Comparison of ENCODE assay signal across 8 mouse cellular contexts in the genomic region with DNA sequence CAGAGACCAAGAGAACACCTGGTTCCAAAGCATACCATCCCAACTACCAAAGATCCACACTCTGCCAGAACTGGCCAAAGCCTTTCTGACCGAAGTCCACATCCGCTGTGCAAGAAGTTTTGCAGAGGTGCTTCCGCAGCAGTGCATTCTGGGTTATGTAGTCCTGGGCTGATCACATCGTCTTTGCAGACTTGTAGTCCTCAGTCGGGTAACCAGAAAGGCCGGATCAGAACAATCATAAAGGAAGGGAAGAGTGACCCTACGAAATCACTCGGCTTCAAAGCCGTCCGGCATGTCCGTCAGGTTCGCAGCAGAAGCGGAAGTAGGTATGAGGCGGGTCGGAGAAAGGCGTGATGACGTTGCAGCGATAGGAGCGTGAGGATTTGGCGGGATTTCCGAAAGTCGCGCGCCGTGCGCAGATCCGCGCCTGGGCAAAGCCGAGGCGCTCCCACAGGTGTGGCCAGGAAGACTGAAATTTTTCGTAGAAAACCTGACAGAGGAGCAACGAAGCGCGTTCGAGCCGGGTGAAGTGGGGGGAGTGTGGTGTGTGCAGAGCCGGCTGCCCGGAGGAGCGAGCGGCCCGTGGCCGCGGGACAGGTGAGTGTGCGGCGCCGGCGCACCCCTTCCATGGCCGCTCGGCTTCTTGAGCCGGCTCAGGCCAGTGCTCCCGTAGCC. TPM values are rescaled to one million over a fixed set of nuclear protein-coding genes. Genes with fewer than 3 reads are reported as not detected.
A peak's percentile ranks its signal among the peaks of the same experiment; 100 is the strongest.
DNase-seq lines count a peak whose midpoint lies in the region; ATAC-seq lines count a peak whose summit lies in the region.

Rad51 (plus strand) TSS at position 356 of the 675 bp plus-strand sequence.

- intact Hi-C loops in left cerebral cortex, postnatal 14 days (cut with DNase I), result no loop called here

- peak; percentile 94 for ATAC-seq in intestine, embryonic 14.5 days (replicated peaks; ENCODE audit: low FRiP score, low TSS enrichment, low read depth)

- H3K4me1 ChIP-seq in intestine, embryonic 14.5 days (replicated peaks; ENCODE audit: control insufficient read depth, insufficient read depth, low read length), result peaks cover 6% of the 10 kb centered on the region

- WGBS in intestine, embryonic 14.5 days, result under 1% methylated on average over 51 of the region's 51 CpGs

- peak within 1 kb of the TSS; percentile 91 for H3K4me2 ChIP-seq in intestine, embryonic 14.5 days (ENCODE audit: low read length)

- H3K9ac ChIP-seq in intestine, embryonic 14.5 days (ENCODE audit: low read length), result peak within 1 kb of the TSS; percentile 81

- DNase-seq in adrenal gland, adult 18-20 months (ENCODE audit: low spot score in 2 of 2), result peak; percentile 77 to 80
- peak; percentile 94 for DNase-seq in embryo, embryonic 11 days
- DNase-seq in gastrocnemius, postnatal 25 days, result peak; percentile 78
- peak; percentile 96 for DNase-seq in intestine, embryonic 14.5 days (ENCODE audit: low spot score)
- peak; percentile 79 to 80 for DNase-seq in left cerebral cortex, postnatal 14 days (ENCODE audit: low spot score in 2 of 2)
- DNase-seq in mesoderm, embryonic 11.5 days (ENCODE audit: low read depth, low spot score), result peak; percentile 89
- peak; percentile 84 to 86 for DNase-seq in right cerebral cortex, postnatal 36 days (ENCODE audit: low spot score in 2 of 2)
- peak; percentile 94 for DNase-seq in yolk sac, embryonic 10.5 days (ENCODE audit: low spot score)

- peak within 1 kb of the TSS; percentile 81 for H3K4me3 ChIP-seq in intestine, embryonic 14.5 days (ENCODE audit: low read depth, low read length)

- peaks cover 12% of the 10 kb centered on the region; the same call in 1 of the 2 replicates for H3K36me3 ChIP-seq in intestine, embryonic 14.5 days (ENCODE audit: control insufficient read depth, insufficient read depth, low read length)

- H3K9me3 ChIP-seq in intestine, embryonic 14.5 days (ENCODE audit: control insufficient read depth, low read length), result no peaks in the 10 kb centered on the region

- H3K27me3 ChIP-seq in intestine, embryonic 14.5 days (replicated peaks; ENCODE audit: control insufficient read depth, insufficient read depth, low read length), result no peaks in the 10 kb centered on the region

- peak within 1 kb of the TSS; percentile 94 for H3K27ac ChIP-seq in intestine, embryonic 14.5 days (ENCODE audit: low read depth)

RNA-seq across cellular contexts. Expression of gene Rad51, which starts in this region (rescaled TPM):
- total RNA-seq in adrenal gland, adult 18-20 months (2021), result under 1 TPM; 0.70 to 0.74 TPM
- 1 to 10 TPM in 1 of 2 experiments, under 1 TPM in 1; 0.78 to 1.2 TPM for total RNA-seq in gastrocnemius, postnatal 25 days (2021)
- 50.2 and 58.2 TPM in 2 replicates for polyA plus RNA-seq in intestine, embryonic 14.5 days (2014; fragmentation: Nextera tagmentation; extraction: Ambion mirVana)
- total RNA-seq in left cerebral cortex, postnatal 14 days (2021), result 1 to 10 TPM; 1.5 to 3.3 TPM

Comparison
In these comparisons a context has a peak if more than half of its experiments do, and no peak if none do; other contexts are left out.
1. Peak in every context shown above with its lines: DNase-seq, ATAC-seq, H3K4me3 ChIP-seq and H3K27ac ChIP-seq.
2. Peak in DNase-seq in adrenal gland, adult 18-20 months; RNA of the gene not detected or under 1 TPM.